Mouse (Mus musculus) spleen, adult 2 months (tissue): ENCODE results near the gene Ltc4s. TPM values are rescaled to one million over a fixed set of nuclear protein-coding genes. Genes with fewer than 3 reads are reported as not detected.
A peak's percentile ranks its signal among the peaks of the same experiment; 100 is the strongest.

Experiments
- DNase-seq, 2 experiments: peaks; one replicate each; pipeline versions ENCODE4 v3.0.0 to v3.0.0-alpha.2; 2012 to 2021; ENCODE audit warnings: low spot score in 2 of 2, low read depth in 1 of 2
- H3K27ac ChIP-seq: fragments of 200-500 bp; 2 replicates; pipeline ENCODE4 v1.5.1; 2012; ENCODE audit warnings: low read length, inconsistent platforms; ENCODE audit not compliant: insufficient read depth
- H3K27me3 ChIP-seq: fragments of 200-500 bp; 2 replicates; pipeline ENCODE4 v1.6.1; 2012; ENCODE audit warnings: mild to moderate bottlenecking, moderate library complexity, low read length, inconsistent platforms; ENCODE audit not compliant: control insufficient read depth, insufficient read depth
- H3K36me3 ChIP-seq: fragments of 200-500 bp; 2 replicates; pipeline ENCODE4 v1.6.1; 2012; ENCODE audit warnings: mild to moderate bottlenecking, low read length, inconsistent platforms; ENCODE audit not compliant: control insufficient read depth, insufficient read depth
- H3K4me1 ChIP-seq: fragments of 200-500 bp; 2 replicates; pipeline ENCODE4 v1.6.1; 2011; ENCODE audit warnings: inconsistent platforms; ENCODE audit not compliant: control insufficient read depth, insufficient read depth, insufficient read length
- H3K4me3 ChIP-seq: fragments of 200-500 bp; 2 replicates; pipeline ENCODE4 v1.5.1; 2011; ENCODE audit warnings: mild to moderate bottlenecking, inconsistent platforms; ENCODE audit not compliant: insufficient read depth, insufficient read length; ENCODE audit errors: extremely low read depth
- CTCF ChIP-seq: fragments of 200-500 bp; IDR thresholded peaks from 2 replicates; pipeline ENCODE4 v1.5.1; 2011; ENCODE audit warnings: mild to moderate bottlenecking, inconsistent platforms; ENCODE audit not compliant: insufficient read depth, insufficient read length, insufficient replicate concordance; ENCODE audit errors: extremely low read depth
- POLR2A ChIP-seq: fragments of 200-500 bp; IDR thresholded peaks from 2 replicates; pipeline ENCODE4 v1.6.1; 2011; ENCODE audit warnings: low read depth, low read length, inconsistent platforms
- WGBS: fragments of 180-500 bp; shearing (Covaris S2); methylation state at CpG from one replicate; pipeline ENCODE4 v1.1.7; 2018; 5-methylcytosine and 5-hydroxymethylcytosine counted together
- polyA plus RNA-seq: library from polyadenylated mRNA; depleted of rRNA; stranded (reverse); fragments of >200 nt; gene quantifications from 2 replicates; pipeline ENCODE4 v1.2.3, GENCODE M21; 2012

Ltc4s gene
- polyA plus RNA-seq, 1 experiment, result 44.9 TPM

GRCm38 (mm10) chr11:50262020-50262419 lies 23.6 kb upstream of the Ltc4s start:
- WGBS, result 66% methylated on average over 4 of the region's 4 CpGs
- Histone ChIP-seq H3K27ac (no peak overlapping the region), H3K27me3 (no peaks in the 10 kb centered on the region), H3K4me1 (no peaks in the 10 kb centered on the region), H3K36me3 (peaks cover 55% of the 10 kb centered on the region), H3K4me3 (no peak overlapping the region)
- TF ChIP-seq CTCF (no peak; the same call in 1 of the 2 replicates), POLR2A (no peak)
- DNase-seq, result no peak

GRCm38 (mm10) chr11:50258310-50258709 lies 19.9 kb upstream of the Ltc4s start:
- no peak for TF ChIP-seq CTCF
- TF ChIP-seq POLR2A, result no peak
- 83% methylated on average over 7 of the region's 7 CpGs for WGBS
- peaks cover 42% of the 10 kb centered on the region for H3K36me3 ChIP-seq

DNA sequence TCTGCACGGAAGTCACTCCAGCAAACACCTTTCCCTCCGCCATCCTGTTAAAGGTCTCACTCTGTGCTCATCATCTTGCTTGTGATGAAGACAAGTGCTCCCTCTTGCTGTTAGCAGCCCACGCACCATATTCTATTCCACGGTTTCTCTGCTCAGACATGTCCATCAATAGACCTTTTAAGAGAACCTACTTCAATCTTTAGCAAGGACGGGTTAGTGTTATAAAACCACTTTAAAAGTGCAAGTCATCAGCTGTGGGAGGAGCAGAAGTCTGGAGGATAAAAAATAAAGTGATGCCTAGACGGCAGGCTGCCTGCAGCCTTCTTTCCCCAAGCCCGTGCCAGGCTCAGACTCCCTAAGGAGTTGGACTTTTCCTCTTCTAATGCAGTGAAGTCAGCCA lies 18.2 kb upstream of the Ltc4s start:
- H3K4me3 ChIP-seq, result no peak overlapping the region
- WGBS, result 51% methylated on average over 7 of the region's 7 CpGs
- no peaks in the 10 kb centered on the region for H3K27me3 ChIP-seq
- TF ChIP-seq CTCF (no peak), POLR2A (no peak)
- peaks cover 31% of the 10 kb centered on the region for H3K36me3 ChIP-seq
- H3K27ac ChIP-seq, result no peak overlapping the region
- DNase-seq, result no peak
- H3K4me1 ChIP-seq, result no peaks in the 10 kb centered on the region

More at GRCm38 (mm10) chr11:50258310-50258709, 19.9 kb upstream of the Ltc4s start:
- Histone ChIP-seq H3K4me1 (no peaks in the 10 kb centered on the region), H3K27ac (no peak overlapping the region), H3K4me3 (no peak overlapping the region), H3K27me3 (no peaks in the 10 kb centered on the region)
- no peak for DNase-seq

- H3K4me1 ChIP-seq, result no peaks in the 10 kb centered on the region
Observed at GRCm38 (mm10) chr11:50254010-50254580, 15.7 kb upstream of the Ltc4s start.

GRCm38 (mm10) chr11:50253393-50253792 lies 15.0 kb upstream of the Ltc4s start:
- H3K4me3 ChIP-seq, result no peak overlapping the region
- no peak for DNase-seq
- H3K27ac ChIP-seq, result no peak overlapping the region
- peaks cover 18% of the 10 kb centered on the region for H3K36me3 ChIP-seq
- TF ChIP-seq POLR2A (no peak), CTCF (no peak)
- WGBS, result 68% methylated on average over 1 of the region's 1 CpGs
- H3K27me3 ChIP-seq, result no peaks in the 10 kb centered on the region
- no peaks in the 10 kb centered on the region for H3K4me1 ChIP-seq

More at GRCm38 (mm10) chr11:50254010-50254580, 15.7 kb upstream of the Ltc4s start:
- 90% methylated on average over 12 of the region's 12 CpGs for WGBS
- H3K36me3 ChIP-seq, result peaks cover 22% of the 10 kb centered on the region
- TF ChIP-seq POLR2A (no peak), CTCF (no peak)
- H3K27me3 ChIP-seq, result no peaks in the 10 kb centered on the region
- DNase-seq, result no peak
- no peak overlapping the region for H3K27ac ChIP-seq
- H3K4me3 ChIP-seq, result no peak overlapping the region

- no peak overlapping the region for H3K4me3 ChIP-seq
- H3K36me3 ChIP-seq, result peaks cover 11% of the 10 kb centered on the region
- no peaks in the 10 kb centered on the region for H3K4me1 ChIP-seq
- no peaks in the 10 kb centered on the region for H3K27me3 ChIP-seq
- H3K27ac ChIP-seq, result peak overlapping the region; percentile 44
- DNase-seq, result no peak
- WGBS, result 87% methylated on average over 11 of the region's 11 CpGs
- no peak for TF ChIP-seq CTCF
- no peak for TF ChIP-seq POLR2A
Observed at GRCm38 (mm10) chr11:50252684-50253265, 14.4 kb upstream of the Ltc4s start.

GRCm38 (mm10) chr11:50252166-50252565 lies 13.8 kb upstream of the Ltc4s start:
- Histone ChIP-seq H3K36me3 (peaks cover 7% of the 10 kb centered on the region; the same call in 1 of the 2 replicates), H3K27ac (peak overlapping the region; percentile 44), H3K4me3 (no peak overlapping the region), H3K27me3 (no peaks in the 10 kb centered on the region), H3K4me1 (no peaks in the 10 kb centered on the region)
- 83% methylated on average over 3 of the region's 3 CpGs for WGBS
- TF ChIP-seq POLR2A, result no peak
- no peak for TF ChIP-seq CTCF
- DNase-seq, result no peak
